ENCODE assay signal across 8 mouse cellular contexts in the genomic region with DNA sequence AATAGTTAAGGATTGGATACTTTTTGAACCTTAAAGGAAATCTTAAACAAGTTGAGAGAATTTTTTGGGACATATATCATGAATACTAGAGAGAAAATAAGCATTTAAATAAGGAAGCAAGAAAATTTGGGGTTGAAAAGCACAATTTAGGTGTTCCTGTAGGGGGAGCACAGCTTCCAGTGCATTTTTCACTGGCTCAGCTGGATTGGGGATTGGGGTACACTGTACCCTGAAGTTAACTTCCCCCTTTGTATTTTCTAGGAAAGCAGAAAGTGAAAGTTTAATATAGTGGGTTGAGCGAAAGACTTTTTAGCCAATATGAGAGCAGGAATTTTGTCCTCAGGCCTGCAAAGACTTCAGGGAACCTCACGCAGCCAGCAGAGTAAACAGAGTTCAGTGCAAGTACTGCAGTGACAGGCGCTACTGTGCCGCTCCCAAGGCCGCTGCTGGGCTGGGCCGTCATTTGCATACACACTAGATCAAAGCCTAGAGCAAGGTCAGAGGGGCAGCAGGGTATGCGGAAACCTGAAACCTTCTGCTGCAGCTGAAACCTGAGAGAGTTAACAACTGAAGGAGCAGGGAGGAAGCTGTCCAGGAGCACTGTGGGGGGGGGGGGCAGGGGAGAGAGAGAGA.
DNase-seq lines count a peak whose midpoint lies in the region; ATAC-seq lines count a peak whose summit lies in the region.

No protein-coding gene starts in this region.

- H3K27me3 ChIP-seq in forebrain, embryonic 13.5 days = no peaks in the 10 kb centered on the region
- H3K27me3 ChIP-seq in intestine, embryonic 14.5 days (replicated peaks; ENCODE audit: control insufficient read depth, insufficient read depth, low read length) = no peaks in the 10 kb centered on the region
- no peaks in the 10 kb centered on the region for H3K27me3 ChIP-seq in liver, embryonic 16.5 days (ENCODE audit: control insufficient read depth, insufficient read depth, low read depth, low read length)

- H3K4me2 ChIP-seq in forebrain, embryonic 13.5 days = peak overlapping the region; percentile 33
- H3K4me2 ChIP-seq in intestine, embryonic 14.5 days (ENCODE audit: low read length) = peak overlapping the region; percentile 20
- H3K4me2 ChIP-seq in liver, embryonic 16.5 days (ENCODE audit: low read depth, low read length) = no peak overlapping the region

- H3K27ac ChIP-seq in forebrain, embryonic 13.5 days = no peak overlapping the region
- no peak overlapping the region for H3K27ac ChIP-seq in intestine, embryonic 14.5 days (ENCODE audit: low read depth)
- no peak overlapping the region for H3K27ac ChIP-seq in liver, embryonic 16.5 days (ENCODE audit: low read length)

- DNase-seq in urinary bladder, postnatal 14 days (ENCODE audit: low spot score) = peak; percentile 7
- DNase-seq in urinary bladder, postnatal 25 days (ENCODE audit: low spot score) = no peak
- peak; percentile 57 for DNase-seq in intestine, embryonic 14.5 days (ENCODE audit: low spot score)
- DNase-seq in skeletal muscle tissue, adult 2 months (ENCODE audit: low read depth, low spot score) = peak; percentile 3
- DNase-seq in left cerebral cortex, postnatal 14 days (ENCODE audit: low spot score in 2 of 2) = no peak

- WGBS in forebrain, embryonic 13.5 days = 8% methylated on average over 7 of the region's 7 CpGs
- 5% methylated on average over 7 of the region's 7 CpGs for WGBS in intestine, embryonic 14.5 days
- 7% methylated on average over 7 of the region's 7 CpGs for WGBS in liver, embryonic 16.5 days (ENCODE audit: insufficient replicate concordance)

- intact Hi-C loops in left cerebral cortex, postnatal 14 days (cut with DNase I) = no loop called here

- H3K36me3 ChIP-seq in forebrain, embryonic 13.5 days (ENCODE audit: poor library complexity, severe bottlenecking) = no peaks in the 10 kb centered on the region
- H3K36me3 ChIP-seq in intestine, embryonic 14.5 days (ENCODE audit: control insufficient read depth, insufficient read depth, low read length) = no peaks in the 10 kb centered on the region
- H3K36me3 ChIP-seq in liver, embryonic 16.5 days (ENCODE audit: control insufficient read depth, insufficient read depth) = no peaks in the 10 kb centered on the region

- H3K9ac ChIP-seq in forebrain, embryonic 13.5 days = no peak overlapping the region
- H3K9ac ChIP-seq in intestine, embryonic 14.5 days (ENCODE audit: low read length) = no peak overlapping the region
- no peak overlapping the region for H3K9ac ChIP-seq in liver, embryonic 16.5 days (ENCODE audit: low read depth, low read length)

- H3K9me3 ChIP-seq in forebrain, embryonic 13.5 days (replicated peaks) = no peaks in the 10 kb centered on the region
- no peaks in the 10 kb centered on the region for H3K9me3 ChIP-seq in intestine, embryonic 14.5 days (ENCODE audit: control insufficient read depth, low read length)
- no peaks in the 10 kb centered on the region for H3K9me3 ChIP-seq in liver, embryonic 16.5 days (replicated peaks; ENCODE audit: control insufficient read depth, low read length)

- H3K4me1 ChIP-seq in forebrain, embryonic 13.5 days = no peaks in the 10 kb centered on the region
- H3K4me1 ChIP-seq in intestine, embryonic 14.5 days (replicated peaks; ENCODE audit: control insufficient read depth, insufficient read depth, low read length) = no peaks in the 10 kb centered on the region
- no peaks in the 10 kb centered on the region for H3K4me1 ChIP-seq in liver, embryonic 16.5 days (ENCODE audit: control insufficient read depth, low read depth, low read length)

- ATAC-seq in forebrain, embryonic 13.5 days = peak; percentile 77; the same call in 1 of the 2 replicates
- ATAC-seq in intestine, embryonic 14.5 days (replicated peaks; ENCODE audit: low FRiP score, low TSS enrichment, low read depth) = peak; percentile 93
- peak; percentile 65; the same call in 1 of the 2 replicates for ATAC-seq in liver, embryonic 16.5 days (ENCODE audit: low read depth)
- no peak for ATAC-seq in erythroblast, adult 5-6 weeks (replicated peaks; ENCODE audit: low FRiP score, poor library complexity, severe bottlenecking)

- no peak overlapping the region for H3K4me3 ChIP-seq in forebrain, embryonic 13.5 days
- no peak overlapping the region for H3K4me3 ChIP-seq in intestine, embryonic 14.5 days (ENCODE audit: low read depth, low read length)
- no peak overlapping the region for H3K4me3 ChIP-seq in liver, embryonic 16.5 days (ENCODE audit: low read depth, low read length)

Comparison
In these comparisons a context has a peak if more than half of its experiments do, and no peak if none do; other contexts are left out.
1. DNase-seq: peak in urinary bladder, postnatal 14 days (single experiment), intestine, embryonic 14.5 days (single experiment) and skeletal muscle tissue, adult 2 months (single experiment); none in urinary bladder, postnatal 25 days (single experiment) and left cerebral cortex, postnatal 14 days (0 of 2).